Mouse (Mus musculus): ENCODE measurements around the gene Sfrp4.
"Not testable (repeated sequence)": the region's sequence is repeated elsewhere in the genome, so short reads cannot be mapped to it uniquely, and the experiment has no call there.

The Sfrp4 gene

GRCm38 (mm10) chr13:19622573-19623227 lies at the start of gene Sfrp4:
TSS of gene Sfrp4 (plus strand) at chr13:19623104.
- no peak for DNase-seq (ENCODE audit: low spot score)

DNA sequence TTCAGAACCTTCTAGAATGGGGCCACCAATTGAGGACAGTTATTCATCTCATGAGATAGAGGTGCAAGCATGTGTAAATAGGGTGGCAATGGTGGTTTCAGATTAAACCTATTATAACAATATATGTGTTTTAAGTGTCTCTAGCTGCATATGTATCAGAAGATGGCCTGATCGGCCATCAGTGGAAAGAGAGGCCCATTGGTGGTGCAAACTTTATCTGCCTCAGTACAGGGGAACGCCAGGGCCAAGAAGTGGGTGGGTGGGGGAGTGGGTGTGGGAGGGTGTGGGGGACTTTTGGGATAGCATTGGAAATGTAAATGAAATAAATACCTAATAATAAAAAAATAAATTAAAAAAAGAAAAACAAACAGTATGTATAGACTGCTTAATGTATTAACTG lies 48.2 kb upstream of the Sfrp4 start:
- not testable (repeated sequence) for DNase-seq (ENCODE audit: low spot score)

- peak; percentile 23 for DNase-seq (ENCODE audit: low spot score)
Measured at GRCm38 (mm10) chr13:19575947-19576346, 47.0 kb upstream of the Sfrp4 start.

- no peak for DNase-seq (ENCODE audit: low spot score)
Measured at GRCm38 (mm10) chr13:19590996-19591759, 31.7 kb upstream of the Sfrp4 start.

DNA sequence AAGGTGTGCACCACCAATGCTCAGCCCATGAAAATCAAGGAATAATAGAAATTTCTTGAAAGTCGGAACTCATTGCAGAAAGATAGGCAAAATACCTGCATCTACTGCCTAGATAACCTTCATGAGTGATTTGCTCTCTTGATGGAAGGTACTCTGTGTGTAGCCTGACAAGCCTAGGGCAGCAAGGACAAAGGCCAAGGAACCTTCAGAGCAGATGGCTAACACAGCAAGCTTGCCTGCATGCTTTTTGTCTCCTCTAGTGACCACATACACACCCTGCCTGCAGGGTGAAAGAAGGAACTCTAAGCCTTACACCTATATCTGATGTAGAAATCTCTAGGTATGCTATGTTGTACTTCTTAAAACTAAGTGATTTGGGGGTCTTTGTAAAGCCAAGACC lies 27.8 kb upstream of the Sfrp4 start:
- DNase-seq (ENCODE audit: low spot score), result no peak

- no peak for DNase-seq (ENCODE audit: low spot score)
Measured at GRCm38 (mm10) chr13:19599242-19599641, 23.7 kb upstream of the Sfrp4 start.

- no peak for DNase-seq (ENCODE audit: low spot score)
Measured at GRCm38 (mm10) chr13:19602531-19602930, 20.4 kb upstream of the Sfrp4 start.

DNA sequence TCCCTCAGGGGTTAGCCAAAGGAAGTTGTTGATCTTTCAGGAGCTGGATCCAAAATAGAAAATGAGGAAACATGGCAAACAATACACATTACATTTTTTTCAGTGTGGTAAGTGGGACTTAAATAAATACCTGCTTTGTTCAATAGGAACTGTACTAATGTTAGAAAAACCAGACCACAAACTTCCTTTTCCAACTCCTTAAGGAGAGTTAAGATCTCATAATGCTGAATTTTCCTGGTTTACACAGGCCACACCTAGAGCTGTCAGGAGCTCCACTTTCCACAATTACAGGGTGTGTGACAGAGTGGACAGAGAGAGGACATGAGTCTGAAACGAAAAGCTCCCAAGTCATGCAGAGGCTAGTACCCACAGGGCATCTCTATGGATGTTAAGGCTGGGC lies 19.2 kb upstream of the Sfrp4 start:
- DNase-seq (ENCODE audit: low spot score), result no peak

DNA sequence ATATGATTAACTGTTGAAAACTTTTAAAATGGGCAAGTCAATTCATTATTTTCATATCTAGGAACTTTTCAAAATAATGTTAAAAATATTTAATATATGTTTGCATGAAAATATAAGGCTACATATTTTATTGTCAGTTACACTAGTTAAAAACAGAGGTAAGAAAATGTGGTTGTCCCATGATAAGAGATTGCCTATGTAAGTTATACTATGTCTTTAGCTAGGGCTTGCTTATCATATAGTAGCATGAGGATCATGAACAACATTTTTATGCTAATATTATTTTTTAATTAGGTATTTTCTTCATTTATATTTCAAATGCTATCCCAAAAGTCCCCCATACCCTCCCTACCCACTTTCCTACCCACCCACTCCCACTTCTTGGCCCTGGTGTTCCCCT lies 18.0 kb upstream of the Sfrp4 start:
- DNase-seq (ENCODE audit: low spot score), result no peak

GRCm38 (mm10) chr13:19608120-19608519 lies 14.8 kb upstream of the Sfrp4 start:
- no peak for DNase-seq (ENCODE audit: low spot score)

GRCm38 (mm10) chr13:19612348-19612747 lies 10.6 kb upstream of the Sfrp4 start:
- no peak for DNase-seq (ENCODE audit: low spot score)

DNA sequence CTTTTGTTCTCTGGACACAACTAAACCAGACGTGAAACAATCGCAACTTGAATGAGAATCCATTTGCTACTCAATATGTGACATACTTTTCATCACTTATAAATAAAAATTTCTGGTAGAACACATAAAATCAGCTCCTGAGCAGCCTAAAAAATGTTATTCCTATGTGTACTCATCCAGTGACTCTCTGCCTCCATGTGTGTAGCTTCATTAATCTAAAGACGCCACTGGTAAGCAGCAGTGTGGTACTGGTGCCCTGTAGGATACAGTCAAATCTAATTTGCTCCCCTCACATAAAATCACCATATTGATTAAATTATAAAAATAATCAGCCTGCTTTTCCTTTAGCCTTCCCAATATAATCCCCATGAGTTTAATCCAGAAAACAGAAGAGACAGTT lies 9.9 kb upstream of the Sfrp4 start:
- DNase-seq (ENCODE audit: low spot score), result no peak

DNA sequence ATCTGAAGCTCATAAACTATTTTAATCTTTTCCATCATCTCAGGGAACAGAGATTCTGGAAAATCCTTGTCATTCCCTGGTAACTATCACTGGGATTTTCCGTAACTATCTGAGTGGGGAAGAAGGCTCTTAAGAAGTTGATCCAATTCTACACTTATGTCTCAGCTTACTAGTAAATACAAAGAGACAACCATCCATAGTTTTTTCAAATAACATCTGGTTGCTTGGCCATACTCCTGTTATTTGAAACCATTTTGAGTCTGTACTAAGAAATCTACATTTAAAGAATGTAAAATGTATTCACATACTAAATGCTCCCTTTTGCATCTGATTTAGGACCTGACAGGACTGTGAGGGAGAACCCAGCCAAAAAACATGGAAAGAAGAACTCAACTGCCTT lies 9.5 kb upstream of the Sfrp4 start:
- no peak for DNase-seq (ENCODE audit: low spot score)

- no peak for DNase-seq (ENCODE audit: low spot score)
Measured at GRCm38 (mm10) chr13:19614311-19614710, 8.6 kb upstream of the Sfrp4 start.

DNA sequence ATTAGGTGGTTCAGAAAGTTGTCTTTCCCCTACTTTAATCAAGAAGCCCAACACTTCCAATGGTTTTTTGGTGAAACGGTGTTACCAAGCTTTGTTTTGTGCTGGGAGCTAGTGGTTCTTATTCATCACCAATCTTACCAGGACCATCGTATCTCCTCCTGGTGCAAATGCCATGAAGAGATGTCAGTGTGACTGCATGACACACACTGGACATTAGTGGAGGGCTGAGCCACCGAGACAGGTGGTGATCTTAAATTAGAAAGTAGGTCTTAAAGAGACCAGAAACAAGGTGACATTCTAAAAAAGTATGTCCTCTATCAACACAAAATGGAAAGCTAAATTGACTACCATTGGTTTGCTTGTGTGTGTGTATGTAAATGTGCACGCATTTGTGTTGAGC lies 4.8 kb upstream of the Sfrp4 start:
- DNase-seq (ENCODE audit: low spot score), result no peak

GRCm38 (mm10) chr13:19618841-19619215 lies 4.1 kb upstream of the Sfrp4 start:
- peak; percentile 41 for DNase-seq (ENCODE audit: low spot score)

- DNase-seq (ENCODE audit: low spot score), result peak; percentile 50
Measured at GRCm38 (mm10) chr13:19619216-19619927, 3.5 kb upstream of the Sfrp4 start, which contains the start of gene Epdr1. TSS of gene Epdr1 (minus strand) at chr13:19619927.

DNA sequence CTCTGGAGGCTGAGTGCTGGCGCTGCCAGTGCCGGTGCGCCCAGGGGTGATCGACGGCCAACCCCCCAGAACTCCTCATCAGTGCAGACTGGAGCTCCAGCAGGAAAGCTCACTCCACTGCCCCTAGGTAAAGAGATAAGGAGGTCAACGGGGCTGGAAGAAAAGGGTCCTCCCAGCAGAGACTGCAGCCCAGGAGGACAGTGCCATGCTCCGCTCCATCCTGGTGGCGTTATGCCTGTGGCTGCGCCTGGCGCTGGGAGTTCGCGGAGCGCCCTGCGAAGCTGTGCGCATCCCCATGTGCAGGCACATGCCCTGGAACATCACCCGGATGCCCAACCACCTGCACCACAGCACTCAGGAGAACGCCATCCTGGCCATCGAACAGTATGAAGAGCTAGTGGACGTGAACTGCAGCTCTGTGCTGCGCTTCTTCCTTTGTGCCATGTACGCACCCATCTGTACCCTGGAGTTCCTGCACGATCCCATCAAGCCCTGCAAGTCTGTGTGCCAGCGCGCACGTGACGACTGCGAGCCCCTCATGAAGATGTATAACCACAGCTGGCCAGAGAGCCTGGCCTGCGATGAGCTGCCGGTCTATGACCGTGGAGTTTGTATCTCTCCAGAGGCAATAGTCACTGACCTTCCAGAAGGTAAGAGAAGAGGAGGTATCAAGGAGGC lies 463 bp downstream of the Sfrp4 start:
- no peak for DNase-seq (ENCODE audit: low spot score)

- DNase-seq (ENCODE audit: low spot score), result no peak
Measured at GRCm38 (mm10) chr13:19624632-19625320, 1.9 kb downstream of the Sfrp4 start.

GRCm38 (mm10) chr13:19626473-19626872 lies 3.6 kb downstream of the Sfrp4 start:
- DNase-seq (ENCODE audit: low spot score), result no peak

- DNase-seq (ENCODE audit: low spot score), result no peak
Measured at GRCm38 (mm10) chr13:19630768-19631709, 8.1 kb downstream of the Sfrp4 start.
